Mouse (Mus musculus): ENCODE data around the gene Arhgdia.

GRCm38 (mm10) chr11:120613481-120613972, 32.1 kb upstream of the Arhgdia start:
- TF ChIP-seq CTCF (IDR thresholded peaks at IDR 0.05; ENCODE audit: low read depth, low read length) (no peak), POLR2A (IDR thresholded peaks at IDR 0.05; ENCODE audit: borderline replicate concordance, low read depth, low read length) (no peak)
